Mouse (Mus musculus) layer of hippocampus, postnatal 25 days (tissue): ENCODE measurements around the gene Serpina3m. TPM values are rescaled to one million over a fixed set of nuclear protein-coding genes. Genes with fewer than 3 reads are reported as not detected.

Experiments used
- total RNA-seq, 2 experiments: library from RNA; stranded (reverse); gene quantifications; 2 replicates each; pipeline ENCODE4 v1.2.3; 2021

The Serpina3m gene
- total RNA-seq, 2 experiments from 2014 or later, result 0.49 to 0.52 TPM

Other genes starting within 250 kb of the Serpina3m start
- not detected for gene Serpina5, start 237.4 kb upstream of the Serpina3m start, total RNA-seq
- gene Serpina3a, start 225.8 kb upstream of the Serpina3m start, total RNA-seq, result not detected
- gene Serpina3b, start 210.5 kb upstream of the Serpina3m start, total RNA-seq, result not detected
- under 1 TPM; 0.26 to 0.49 TPM for gene Serpina3c, start 184.6 kb upstream of the Serpina3m start, total RNA-seq
- not detected for gene Serpina3f, start 123.9 kb upstream of the Serpina3m start, total RNA-seq
- 1 to 10 TPM in 1 of 2 experiments, not detected in 1; 2.7 TPM for gene Serpina3g, start 102.2 kb upstream of the Serpina3m start, total RNA-seq
- 1 to 10 TPM; 1.1 to 1.5 TPM for gene Serpina3i, start 75.4 kb upstream of the Serpina3m start, total RNA-seq
- gene Serpina3j, start 23.9 kb upstream of the Serpina3m start, total RNA-seq, result not detected
- gene Serpina3k, start within 50 bp of the Serpina3m start, total RNA-seq, result not detected
- gene Serpina3n, start 68.2 kb downstream of the Serpina3m start, total RNA-seq, result 10 to 100 TPM; 72.2 to 78.7 TPM
- gene Gsc, start 134.8 kb downstream of the Serpina3m start, total RNA-seq, result not detected